Mouse (Mus musculus): ENCODE measurements around the gene Fam83f.

The Fam83f gene

DNA sequence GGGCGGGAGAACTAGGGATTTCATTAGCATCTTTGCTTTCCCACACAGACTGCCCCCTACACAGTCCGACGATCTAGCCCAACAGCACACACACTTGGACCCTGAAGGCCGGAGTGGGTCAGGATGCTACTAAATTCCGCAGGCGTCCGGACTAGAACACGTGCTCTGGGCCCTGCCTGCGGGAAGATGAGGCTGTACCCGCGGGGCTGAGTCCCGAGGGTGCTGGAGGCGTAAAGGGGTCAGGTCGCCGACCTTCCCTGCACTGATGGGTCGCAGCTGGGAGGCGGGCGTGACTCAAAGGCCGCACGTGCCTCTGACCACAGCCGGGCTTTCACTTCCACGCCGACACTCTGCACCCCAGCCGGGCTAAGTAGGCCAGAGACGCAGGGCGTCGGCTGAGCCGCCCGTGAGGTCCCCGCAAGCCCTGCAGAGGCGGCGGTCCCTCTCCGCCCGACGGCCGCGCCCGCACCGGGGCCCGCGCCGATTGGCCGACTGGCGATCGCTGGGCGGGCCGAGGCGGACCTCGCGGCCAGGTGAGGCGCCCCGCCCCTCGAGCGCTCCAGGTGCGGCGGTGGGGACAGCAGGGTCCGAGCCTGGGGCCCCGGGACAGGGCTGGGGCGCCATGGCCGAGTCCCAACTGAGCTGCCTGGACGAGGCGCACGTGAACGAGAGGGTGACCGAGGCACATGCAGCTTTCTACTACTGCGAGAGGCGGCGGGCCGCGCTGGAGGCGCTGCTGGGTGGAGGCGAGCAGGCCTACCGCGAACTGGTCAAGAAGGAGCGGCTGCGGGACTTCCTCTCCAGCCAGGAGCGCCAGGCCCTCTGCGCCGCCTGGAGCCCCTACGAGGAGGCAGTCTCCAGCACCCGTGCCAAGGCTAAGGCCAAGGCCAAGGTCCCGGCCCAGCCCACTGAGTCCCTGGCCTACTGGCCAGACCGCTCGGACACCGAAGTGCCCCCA lies at the start of gene Fam83f:
Fam83f (plus strand) TSS at position 553 of the 958 bp plus-strand sequence.
- no peak for DNase-seq

DNA sequence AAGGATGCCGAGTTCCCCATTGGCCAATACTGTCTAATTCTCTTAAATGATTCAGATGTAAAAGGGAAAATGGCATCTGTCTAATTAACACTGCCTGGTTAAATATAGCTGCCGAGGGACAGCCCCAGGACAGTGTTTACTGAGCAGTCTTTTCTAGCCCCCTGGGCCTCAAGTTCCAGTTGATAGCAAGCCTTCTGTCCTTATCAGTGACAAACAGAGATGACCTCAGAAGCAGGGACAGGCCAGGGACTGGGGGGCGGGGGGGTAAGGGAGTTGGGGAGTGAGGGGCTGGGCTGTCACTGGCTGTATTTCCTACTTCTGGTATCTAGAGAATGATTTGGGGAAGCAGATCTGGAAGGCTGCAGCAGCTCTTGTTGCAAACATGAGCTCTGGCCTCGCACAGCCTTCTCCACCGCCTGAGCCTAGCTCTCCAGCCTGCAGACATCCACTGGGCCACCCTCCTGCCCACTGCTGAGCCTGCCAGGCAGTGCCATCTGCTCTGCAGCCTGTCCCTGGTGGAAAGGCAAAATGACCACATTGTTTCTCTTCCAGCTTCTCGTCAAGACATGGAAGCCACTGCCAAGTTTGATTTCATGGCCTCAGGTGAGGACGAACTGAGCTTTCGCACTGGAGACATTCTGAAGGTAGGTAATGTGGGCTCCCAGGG lies 48.3 kb upstream of the Fam83f start:
- DNase-seq: peak; percentile 97

DNA sequence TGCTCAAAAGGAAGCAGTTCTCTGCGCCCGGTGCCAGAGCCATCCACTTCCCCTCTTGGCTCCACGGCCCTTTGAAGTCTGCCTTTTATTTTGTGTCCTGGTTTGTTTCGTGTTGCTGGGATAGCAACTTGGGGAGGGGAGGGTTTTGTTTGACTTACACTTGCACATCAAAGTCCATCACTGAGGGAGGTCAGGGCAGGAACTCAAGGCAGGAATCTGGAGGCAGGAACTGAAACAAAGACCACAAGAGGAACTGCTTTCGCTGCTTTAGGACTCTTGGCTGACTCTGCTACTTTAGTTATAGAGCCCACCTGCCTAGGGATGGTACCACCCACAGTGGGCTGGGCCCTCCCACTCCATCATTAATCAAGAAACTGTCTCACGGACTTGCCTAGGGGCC lies 45.2 kb upstream of the Fam83f start:
- DNase-seq: no peak

DNA sequence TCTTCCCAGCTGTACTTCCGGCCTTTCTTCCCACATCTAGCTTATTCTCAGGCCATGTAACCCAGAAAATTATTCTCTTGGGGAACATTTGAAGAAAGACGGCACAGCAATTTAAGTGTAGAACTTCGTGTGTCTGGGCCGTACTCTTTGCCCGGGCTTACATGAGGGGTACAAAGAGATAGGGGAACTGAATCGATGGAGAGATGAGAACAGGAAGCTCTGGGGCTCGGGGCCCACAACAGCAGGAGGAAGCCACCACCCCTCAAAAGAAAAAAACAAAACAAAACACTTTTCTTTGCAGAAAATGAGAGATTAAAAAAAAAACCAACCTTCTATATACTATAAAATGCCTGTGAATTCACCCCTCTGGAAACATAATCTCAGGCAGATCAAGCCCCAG lies 41.5 kb upstream of the Fam83f start:
- DNase-seq: no peak

DNA sequence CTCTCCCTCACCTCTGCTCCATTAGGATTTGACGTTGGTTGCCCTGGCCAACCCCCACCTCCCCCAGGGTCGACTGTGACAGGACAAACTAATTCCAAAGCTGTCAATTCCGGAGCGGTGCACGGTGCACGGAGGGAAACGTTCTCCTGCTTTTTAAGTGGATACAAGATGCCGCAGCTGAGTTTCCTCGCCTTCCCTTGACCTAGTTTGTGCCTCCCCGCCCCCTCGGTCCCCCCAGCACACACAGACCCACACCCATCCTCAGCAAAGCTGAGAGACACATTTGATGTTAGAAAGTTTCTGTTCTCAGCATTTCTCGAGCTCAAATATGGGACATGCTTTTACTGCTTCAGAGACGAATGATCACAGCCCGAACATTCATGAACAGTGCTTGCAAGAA lies 40.9 kb upstream of the Fam83f start:
- no peak for DNase-seq

DNA sequence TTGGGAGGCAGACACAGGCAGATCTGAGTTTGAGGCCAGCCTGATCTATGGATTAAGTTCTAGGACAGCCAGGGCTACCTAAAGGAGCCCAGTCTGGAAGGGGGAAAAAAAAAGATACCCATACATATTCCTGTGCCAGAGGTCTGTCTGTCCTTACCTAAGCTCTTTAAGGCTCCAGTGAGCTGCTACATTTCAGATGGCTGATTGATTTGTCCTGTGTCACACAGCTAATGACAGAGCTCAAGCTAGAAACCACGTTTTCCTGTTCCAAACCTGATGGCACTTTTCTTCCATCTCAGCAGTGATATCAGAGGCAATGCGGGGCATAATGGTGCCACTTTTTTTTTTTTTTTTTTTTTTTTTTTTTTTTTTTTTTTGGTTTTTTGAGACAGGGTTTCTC lies 40.3 kb upstream of the Fam83f start:
- DNase-seq: no peak

DNA sequence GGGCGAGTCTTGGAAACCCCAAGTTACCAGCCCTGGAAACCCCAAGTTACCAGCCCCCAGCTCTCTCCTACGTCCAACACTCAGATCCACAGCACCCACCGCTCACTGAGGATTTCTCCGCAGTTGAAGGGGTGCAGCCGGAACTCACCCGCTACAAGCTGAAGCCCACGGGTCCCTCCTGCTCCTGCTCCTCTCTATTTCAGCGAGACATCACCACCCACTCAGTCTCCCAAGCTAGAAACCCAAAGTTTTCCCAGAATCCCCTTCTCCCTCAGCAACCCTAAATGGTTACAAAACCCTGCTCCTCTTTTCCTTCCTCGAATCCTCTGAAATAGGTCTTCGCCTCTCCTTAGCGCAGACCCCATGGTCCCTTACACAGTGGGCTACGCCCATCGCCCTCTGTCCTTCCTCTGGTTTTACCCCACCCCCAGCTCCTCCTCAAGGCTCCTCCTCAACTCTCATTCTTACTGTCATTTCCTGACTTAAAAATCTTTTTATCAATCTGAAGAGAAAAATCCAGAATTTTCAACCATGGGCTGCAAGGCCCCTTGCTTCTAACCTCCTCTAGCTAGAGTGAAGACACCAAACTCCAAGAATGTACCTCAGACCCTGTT lies 39.3 kb upstream of the Fam83f start:
- no peak for DNase-seq

DNA sequence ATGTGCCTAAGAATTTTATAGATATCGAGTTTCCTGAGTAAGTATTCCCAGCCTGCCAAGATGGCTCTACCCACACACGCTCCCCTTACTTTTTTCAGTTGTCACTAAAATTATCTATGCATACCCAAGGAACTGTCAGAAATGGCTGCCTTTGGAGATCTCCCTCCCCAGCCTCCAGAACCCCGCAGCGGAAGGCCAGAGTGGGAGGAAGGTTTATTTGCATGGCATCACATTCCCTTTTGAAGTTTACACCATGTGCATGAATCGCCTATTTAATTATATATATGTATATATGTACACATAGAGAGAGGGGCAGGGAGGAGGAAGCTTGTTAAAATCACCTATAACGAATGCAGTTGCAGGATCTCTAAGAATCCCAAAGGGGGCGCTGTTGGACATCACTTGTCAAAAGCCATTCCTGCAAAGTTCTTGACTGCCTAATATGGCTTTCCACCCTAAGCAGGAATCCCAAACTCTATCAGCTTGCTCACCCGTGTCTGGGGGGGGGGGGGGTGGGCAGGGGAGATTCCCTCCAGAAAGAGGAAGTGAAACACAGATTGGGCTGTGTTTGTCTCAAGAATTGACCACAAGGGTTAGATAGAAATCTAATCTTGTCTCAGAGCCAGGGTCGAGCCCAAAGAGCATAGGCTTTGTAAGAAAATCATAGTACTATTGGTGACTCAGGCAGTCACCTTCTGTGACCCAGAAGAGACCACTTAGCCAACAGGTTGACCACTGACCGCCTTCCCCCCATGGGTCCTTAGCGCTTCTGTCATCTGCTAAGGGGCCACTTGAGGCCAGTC lies 37.1 kb upstream of the Fam83f start:
- DNase-seq: peak; percentile 38

DNA sequence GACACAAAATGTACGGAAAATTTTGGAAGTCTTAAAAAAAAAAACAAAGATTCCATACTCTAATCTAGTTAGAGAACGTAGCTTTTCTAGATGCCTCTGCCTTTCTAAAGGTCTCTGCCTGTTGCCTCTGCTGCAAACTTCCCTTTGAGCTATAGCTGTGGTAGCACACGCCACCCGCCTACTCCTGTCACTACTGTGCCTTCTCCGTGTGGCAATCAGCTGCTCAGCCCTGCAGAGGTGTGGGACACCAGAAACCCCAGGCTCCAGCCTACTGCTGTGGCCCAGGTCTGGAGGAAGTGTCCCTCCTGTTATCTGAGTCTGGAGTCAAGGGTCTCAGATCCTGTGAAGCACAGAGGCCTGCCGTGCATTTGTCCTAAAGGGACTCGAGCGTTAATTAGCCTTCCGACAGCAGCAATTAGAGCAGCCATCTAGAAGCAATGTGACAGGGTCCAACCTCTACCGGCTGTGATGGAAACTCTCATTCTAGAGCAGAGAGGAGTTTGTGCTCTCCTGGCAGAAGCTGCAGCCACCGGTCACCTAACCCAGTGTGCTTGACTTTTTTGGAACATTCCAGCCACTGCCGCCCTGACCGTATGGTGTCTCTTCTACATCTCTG lies 34.8 kb upstream of the Fam83f start:
- DNase-seq: no peak

DNA sequence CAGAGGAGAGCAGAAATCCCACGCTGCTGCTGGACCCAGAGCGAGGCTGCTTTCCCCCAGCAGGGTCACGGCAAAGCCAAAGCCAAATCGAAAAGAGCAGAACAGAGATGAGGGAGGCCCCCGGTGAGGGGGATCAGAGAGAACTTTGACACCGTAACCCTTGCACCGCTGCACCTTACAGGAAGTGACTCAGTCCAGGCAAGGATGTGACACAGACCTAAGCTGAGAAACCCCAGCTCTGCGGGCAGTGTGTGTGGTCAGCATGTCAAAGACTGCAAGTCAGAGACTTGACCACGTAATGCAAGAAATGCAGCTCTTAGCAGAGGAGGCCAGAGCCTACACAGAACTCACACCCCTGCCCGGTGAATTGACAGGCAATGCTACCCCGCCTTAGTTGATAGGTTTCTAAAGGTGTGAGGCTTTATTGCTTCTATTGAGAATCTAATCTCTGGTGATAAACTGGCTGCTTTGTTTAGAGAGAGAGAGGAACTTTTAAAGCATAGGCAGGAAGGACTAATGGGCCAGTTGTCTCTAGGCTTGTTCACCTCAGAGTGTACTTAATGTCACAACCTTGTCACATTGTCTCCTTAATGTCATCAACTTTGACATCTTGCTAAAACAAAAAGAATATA lies 32.5 kb upstream of the Fam83f start:
- DNase-seq: no peak

DNA sequence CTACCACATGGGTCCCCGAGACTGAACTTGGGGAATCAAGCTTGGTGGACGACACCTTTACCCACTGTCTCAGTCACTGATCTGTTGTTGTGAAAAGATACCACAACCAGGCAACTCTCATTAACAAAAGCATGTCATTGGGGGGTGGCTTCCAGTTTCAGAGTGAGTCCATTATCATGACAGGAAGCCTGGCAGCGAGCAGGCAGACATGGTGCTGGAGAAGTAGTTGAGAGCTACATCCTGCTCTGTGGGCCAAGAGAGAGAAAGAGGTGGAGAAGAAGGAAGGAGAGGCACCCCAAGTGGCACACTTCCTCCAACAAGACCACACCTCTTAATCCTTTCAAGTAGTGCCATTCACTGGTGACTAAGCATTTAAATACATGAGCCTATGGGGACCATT lies 31.8 kb upstream of the Fam83f start:
- DNase-seq: no peak

DNA sequence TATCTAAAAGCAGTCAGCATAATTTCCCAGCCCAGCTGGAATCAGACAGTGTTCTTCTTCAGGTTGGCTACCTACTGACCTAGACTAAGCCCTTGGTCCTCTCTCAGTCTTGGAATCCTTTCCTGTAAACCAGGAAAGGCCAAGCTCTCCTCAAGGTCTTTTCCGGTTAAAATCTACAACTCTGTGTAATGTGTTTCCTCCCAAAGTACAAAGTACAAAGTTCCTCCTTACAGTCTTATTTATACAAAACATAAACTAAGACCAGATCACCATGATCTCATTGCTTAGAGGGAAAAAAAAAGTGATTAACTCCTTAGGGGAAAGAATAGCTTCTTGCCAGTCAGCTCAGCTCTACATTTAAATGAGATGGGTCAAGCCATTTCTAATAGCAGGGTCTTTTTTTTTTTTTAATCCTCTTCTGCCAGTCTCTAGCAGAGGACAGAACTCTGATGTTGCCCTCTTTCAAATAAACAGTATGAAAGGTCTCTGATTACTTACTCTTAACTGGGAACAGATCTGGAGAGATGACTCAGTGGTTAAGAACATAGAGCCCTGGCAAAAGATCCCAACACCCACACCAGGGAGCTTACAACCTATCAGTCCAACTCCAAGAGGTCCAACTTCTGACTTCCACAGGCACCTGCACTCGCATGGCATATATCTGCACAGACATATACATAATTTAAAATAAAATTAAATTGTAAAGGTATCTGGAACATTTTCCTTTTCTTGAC lies 29.8 kb upstream of the Fam83f start:
- no peak for DNase-seq

DNA sequence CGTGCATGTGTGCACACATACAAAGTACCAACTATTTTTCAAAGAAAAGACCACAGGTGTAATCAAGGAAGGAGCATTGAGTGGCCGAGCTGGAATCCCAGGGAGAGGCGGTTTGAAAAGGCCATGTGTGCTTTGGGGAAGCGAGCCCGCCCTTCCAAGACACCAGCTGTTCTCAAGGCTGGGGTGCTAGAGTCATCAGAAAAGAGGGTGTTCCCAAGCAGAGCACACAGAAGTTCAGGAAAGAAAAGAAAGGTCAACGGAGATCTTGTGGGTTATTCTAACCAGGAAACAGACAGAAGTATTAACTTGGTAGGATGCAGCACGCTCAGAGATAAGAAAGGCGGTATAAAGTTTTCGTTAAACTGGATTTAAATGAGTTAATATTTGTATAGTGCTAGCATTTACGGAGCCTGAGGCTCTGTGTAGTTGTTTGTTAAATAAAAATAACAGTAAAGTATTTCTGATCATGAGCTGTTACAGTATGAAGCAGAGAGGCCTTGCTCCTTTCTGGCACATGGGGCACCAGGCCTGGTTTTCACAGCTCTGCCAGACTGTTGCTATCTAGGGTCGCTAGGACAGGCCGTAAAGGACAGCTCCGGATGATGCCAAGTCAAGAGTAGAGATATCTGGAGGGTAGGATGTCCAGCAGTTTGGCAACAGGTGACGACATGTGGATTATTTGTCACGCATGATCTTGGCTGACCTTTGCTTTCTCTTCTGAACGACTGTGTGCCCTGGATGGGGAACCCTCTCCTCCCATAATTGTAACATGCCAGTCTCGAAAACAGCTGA lies 26.4 kb upstream of the Fam83f start:
- no peak for DNase-seq

DNA sequence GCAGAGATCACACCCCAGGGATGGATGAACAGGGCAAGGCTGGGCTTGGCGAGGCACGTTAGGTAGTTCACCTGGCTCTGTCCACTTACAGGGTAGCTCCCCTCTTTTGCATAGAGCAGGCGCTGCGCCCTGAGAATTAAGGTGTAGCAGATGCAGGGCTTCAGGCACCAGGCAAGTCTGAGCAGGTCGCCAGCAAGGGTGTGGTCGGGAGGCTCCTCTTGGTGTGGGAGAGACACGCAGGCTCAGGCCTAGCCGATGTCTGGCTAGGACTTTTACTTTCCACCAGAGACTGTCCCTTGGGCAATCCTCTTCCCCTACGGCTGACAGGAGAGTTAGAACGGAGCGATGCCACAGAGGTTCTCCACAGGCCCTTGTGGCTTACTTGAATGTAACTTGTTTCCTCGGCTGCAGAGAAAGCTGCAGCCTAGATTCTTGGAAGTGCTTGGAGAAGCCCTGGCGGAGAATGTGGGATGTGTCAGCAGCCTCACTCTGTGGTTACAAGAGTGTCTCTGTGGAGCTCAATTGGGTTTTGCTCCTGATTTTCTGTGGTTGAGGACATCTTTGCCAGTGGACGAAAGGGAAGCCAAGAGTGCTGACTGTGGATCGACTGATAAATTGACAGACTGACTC lies 22.6 kb upstream of the Fam83f start:
- DNase-seq: no peak

DNA sequence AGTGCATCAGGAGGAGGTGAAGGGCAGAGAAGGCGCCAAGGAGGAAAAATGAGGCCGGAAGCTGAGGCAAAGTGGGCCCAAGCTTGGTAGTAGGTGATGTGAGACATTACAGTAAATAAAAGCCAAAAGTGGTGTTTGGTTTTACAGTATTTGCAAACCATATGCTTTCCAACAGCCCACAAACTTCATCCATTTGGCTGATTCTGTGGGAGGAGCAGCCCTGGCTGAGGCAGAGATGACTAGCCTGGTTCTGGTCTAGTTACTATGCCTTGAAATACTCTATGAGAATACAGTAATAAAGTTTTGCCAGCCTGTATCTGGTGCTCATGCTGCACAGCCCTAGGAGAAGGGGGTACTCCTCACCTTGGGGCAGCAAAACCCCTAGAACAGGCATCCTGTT lies 21.2 kb upstream of the Fam83f start:
- DNase-seq: no peak

DNA sequence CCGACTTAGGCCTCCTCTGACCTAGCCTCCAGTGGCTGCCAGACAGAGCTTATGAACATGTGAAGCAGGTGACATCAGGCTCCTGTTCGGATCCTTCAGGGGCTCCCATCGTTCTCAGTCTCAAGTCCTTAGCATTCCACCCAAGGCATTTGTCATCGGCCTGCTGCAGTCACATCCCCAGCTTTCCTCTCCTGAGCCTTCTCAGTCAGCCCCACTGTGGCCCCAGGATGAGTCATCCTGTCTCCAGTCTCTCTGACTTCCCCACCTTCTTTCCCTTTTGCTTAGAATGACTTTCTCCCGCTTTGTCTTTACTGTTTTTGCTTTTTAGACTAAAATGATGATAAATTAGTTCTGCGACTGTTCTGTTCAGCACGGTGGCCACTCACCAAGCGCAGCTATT lies 17.8 kb upstream of the Fam83f start:
- no peak for DNase-seq

DNA sequence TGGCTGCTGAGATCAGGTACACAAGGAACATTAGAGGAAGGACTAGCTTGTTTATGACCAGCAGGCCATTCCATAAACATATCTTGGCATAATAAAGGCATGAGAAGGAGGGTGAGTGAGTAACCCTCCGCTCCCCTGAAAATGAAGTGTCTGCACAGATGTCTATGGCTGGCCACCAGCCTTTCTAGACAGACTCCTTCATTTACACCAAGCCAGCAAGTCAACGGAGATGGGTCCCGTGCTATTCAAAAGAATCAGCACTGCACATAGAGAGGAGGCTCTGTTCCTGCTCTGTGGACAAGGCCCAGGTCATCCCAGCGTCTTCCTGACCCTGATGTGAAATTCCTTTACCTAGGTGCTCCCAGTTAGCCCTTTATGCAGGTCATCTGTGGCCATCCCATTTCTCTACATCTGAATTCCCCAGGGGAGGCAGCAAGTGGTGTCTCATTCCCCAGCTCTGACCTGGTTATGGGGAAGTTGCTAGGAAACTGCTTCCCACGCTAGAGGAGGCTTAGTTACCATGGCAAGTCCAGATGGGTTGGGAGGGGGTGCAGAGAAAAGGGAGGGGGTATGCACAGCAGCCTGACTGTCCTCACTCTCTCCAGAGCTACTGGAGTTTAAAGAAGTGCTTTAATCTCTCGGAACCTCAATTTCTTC lies 12.7 kb upstream of the Fam83f start:
- DNase-seq: no peak

DNA sequence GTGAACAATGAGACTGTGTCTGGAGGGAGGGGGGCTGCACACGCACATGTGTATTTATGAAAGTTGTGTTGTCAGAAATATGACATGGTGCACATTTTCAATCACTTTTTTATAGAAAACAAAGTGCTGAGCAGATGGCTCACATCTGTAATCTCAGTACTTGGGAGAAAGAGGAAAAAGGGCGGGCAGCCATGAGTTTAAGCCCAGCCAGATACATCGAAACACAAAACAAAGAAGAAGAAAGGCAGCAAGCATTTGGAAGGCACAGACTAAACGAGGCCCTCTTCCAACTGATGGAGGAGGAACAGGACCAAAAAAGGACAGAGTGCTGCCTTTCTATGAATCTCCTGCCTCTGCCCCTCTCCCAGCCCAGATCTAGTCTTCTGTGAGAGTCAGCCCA lies 10.7 kb upstream of the Fam83f start:
- no peak for DNase-seq

DNA sequence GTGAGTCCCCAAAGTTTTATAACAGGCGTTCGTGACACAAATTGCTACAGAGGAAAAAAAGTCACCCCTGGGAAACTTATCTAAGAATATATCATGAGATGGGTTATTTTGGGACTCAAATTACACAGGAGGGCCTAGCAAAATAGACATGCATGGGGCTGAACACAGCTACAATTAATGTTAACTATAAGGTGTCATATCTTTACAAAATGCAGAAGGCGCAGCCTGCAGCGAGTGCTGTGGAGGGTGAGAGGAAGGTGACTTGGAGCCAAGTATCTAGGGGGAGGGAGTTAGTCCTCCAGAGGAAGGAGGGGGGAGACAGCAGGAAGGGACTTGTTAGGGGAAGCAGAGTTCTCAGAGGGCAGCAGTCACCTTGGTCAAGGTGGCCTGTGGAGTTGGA lies 7.2 kb upstream of the Fam83f start:
- DNase-seq: no peak
